29 mouse cellular contexts compared by ENCODE assay signal in the genomic region with DNA sequence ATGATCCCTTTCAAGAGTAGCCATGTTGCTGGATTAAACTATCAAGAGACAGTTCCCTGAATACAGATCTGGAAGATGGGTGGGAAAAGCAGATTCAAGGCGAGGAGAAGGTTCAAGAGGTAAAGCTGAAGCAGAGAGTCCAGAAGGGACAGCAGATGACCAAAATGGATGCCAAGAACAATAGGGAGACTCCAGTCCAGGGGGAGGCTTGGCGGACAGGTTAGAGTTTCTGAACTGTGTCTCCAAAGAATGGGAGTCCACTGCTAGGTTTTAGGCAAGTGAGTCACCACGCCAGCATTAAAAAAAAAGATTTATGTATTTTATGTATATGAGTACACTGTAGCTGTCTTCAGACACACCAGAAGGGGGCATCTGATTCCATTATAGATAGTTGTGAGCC. TPM values are rescaled to one million over a fixed set of nuclear protein-coding genes. Genes with fewer than 3 reads are reported as not detected.
"Had no signal": no experiment of that assay in that cellular context is flagged by ENCODE, and none has a peak within 500 bp of the region (broad histone marks: within the 10 kb centered on the region; RNA-seq: fewer than 3 reads in every experiment).

No protein-coding gene starts in this region.

- H3K4me1 ChIP-seq: liver, embryonic 15.5 days; lung, embryonic 15.5 days; midbrain, embryonic 15.5 days; neural tube, embryonic 12.5 days had no signal

- H3K9ac ChIP-seq: liver, embryonic 15.5 days; liver, postnatal 0 days; lung, embryonic 15.5 days; midbrain, embryonic 12.5 days; midbrain, embryonic 15.5 days; neural tube, embryonic 12.5 days had no signal

- H3K4me3 ChIP-seq: liver, embryonic 15.5 days; lung, embryonic 15.5 days; megakaryocyte, embryonic 14.5 days; midbrain, embryonic 12.5 days; midbrain, embryonic 15.5 days; neural tube, embryonic 12.5 days had no signal

- H3K36me3 ChIP-seq: liver, embryonic 15.5 days; lung, embryonic 15.5 days; midbrain, embryonic 12.5 days; midbrain, embryonic 15.5 days; neural tube, embryonic 12.5 days had no signal

- H3K9me3 ChIP-seq: liver, embryonic 15.5 days; lung, embryonic 15.5 days; megakaryocyte, embryonic 14.5 days; midbrain, embryonic 12.5 days; midbrain, embryonic 15.5 days; neural tube, embryonic 12.5 days had no signal

- H3K27ac ChIP-seq: liver, embryonic 15.5 days; lung, embryonic 15.5 days; macrophage; midbrain, embryonic 12.5 days; midbrain, embryonic 15.5 days; neural tube, embryonic 12.5 days had no signal

- H3K27me3 ChIP-seq: liver, embryonic 15.5 days; lung, embryonic 15.5 days; midbrain, embryonic 12.5 days; midbrain, embryonic 15.5 days; neural tube, embryonic 12.5 days had no signal

- DNase-seq: liver, postnatal 0 days; lung, adult 2 months; lung, postnatal 14 days; lung, postnatal 36 days; retina, postnatal 1 day; right cerebral cortex, adult 18-20 months; right cerebral cortex, postnatal 25 days; right cerebral cortex, postnatal 4 days; spleen, adult 18-20 months; thymus, adult 18-20 months; thymus, postnatal 14 days; thymus, postnatal 36 days had no signal

RNA-seq across cellular contexts. Expression of gene Ccdc184, which starts 12.3 kb away (rescaled TPM):
- total RNA-seq: megakaryocyte progenitor cell, adult 5-6 weeks; monocyte, adult 5-6 weeks; neutrophil, adult 5-6 weeks had no signal
- polyA plus RNA-seq: liver, postnatal 0 days; macrophage had no signal

RNA-seq across cellular contexts. Expression of gene Olfr288, which starts 40.7 kb away (rescaled TPM):
- total RNA-seq: megakaryocyte progenitor cell, adult 5-6 weeks; midbrain, postnatal 0 days; monocyte, adult 5-6 weeks; neutrophil, adult 5-6 weeks had no signal
- polyA plus RNA-seq: liver, embryonic 15.5 days; liver, postnatal 0 days; lung, adult 2 months; lung, embryonic 15.5 days; lung, postnatal 0 days; macrophage; midbrain, embryonic 12.5 days; midbrain, embryonic 15.5 days; midbrain, postnatal 0 days; neural tube, embryonic 12.5 days; neural tube, embryonic 14.5 days; small intestine, adult 2 months; stomach, embryonic 14.5 days; stomach, embryonic 16.5 days; thymus, postnatal 0 days had no signal
